Mouse (Mus musculus) T-helper 17 cell (primary cell): Measurements from ENCODE around the gene Olfr295.

Experiments
- in situ Hi-C, 2 experiments: fragments of 300-600 bp; cut with MboI, MseI; formaldehyde crosslinking; loops; 1 replicate in 1 of 2; 2 replicates in 1 of 2; pipeline ENCODE4 v1.15.1; 2025; ENCODE audit warnings: high pct_unique_total_duplicates in 2 of 2

Olfr295 gene

GRCm38 (mm10) chr7:86583562-86583961 is at the start of gene Olfr295:
Olfr295 (plus strand) TSS chr7:86583862.
- in situ Hi-C loops: no loop called here

GRCm38 (mm10) chr7:86616543-86616942 is 32.9 kb downstream of the Olfr295 start, which contains the start of gene Olfr294:
Olfr294 (minus strand) TSS chr7:86616643.
- in situ Hi-C loops: no loop called here
